Mouse (Mus musculus): ENCODE data around the gene F3.

The F3 gene

GRCm38 (mm10) chr3:121722971-121723844 is at the start of gene F3:
F3 (plus strand) TSS chr3:121723537.
- peak in 1 of 2 experiments; percentile 58 for DNase-seq (ENCODE audit: low spot score in 2 of 2)

GRCm38 (mm10) chr3:121678935-121679334 is 44.4 kb upstream of the F3 start:
- DNase-seq (ENCODE audit: low spot score in 2 of 2) = no peak

GRCm38 (mm10) chr3:121679443-121679842 is 43.9 kb upstream of the F3 start:
- no peak for DNase-seq (ENCODE audit: low spot score in 2 of 2)

GRCm38 (mm10) chr3:121680187-121680586 is 43.1 kb upstream of the F3 start:
- no peak for DNase-seq (ENCODE audit: low spot score in 2 of 2)

GRCm38 (mm10) chr3:121682439-121683411 is 40.6 kb upstream of the F3 start:
- DNase-seq (ENCODE audit: low spot score in 2 of 2) = no peak

- DNase-seq (ENCODE audit: low spot score in 2 of 2) = no peak
Measured at GRCm38 (mm10) chr3:121684552-121684951, 38.8 kb upstream of the F3 start.

GRCm38 (mm10) chr3:121684963-121685362 is 38.4 kb upstream of the F3 start:
- no peak for DNase-seq (ENCODE audit: low spot score in 2 of 2)

- no peak for DNase-seq (ENCODE audit: low spot score in 2 of 2)
Measured at GRCm38 (mm10) chr3:121685985-121686384, 37.4 kb upstream of the F3 start.

- DNase-seq (ENCODE audit: low spot score in 2 of 2) = peak; percentile 32 to 44
Measured at GRCm38 (mm10) chr3:121686408-121686911, 36.9 kb upstream of the F3 start.

GRCm38 (mm10) chr3:121687741-121688140 is 35.6 kb upstream of the F3 start:
- DNase-seq (ENCODE audit: low spot score in 2 of 2) = no peak

GRCm38 (mm10) chr3:121689029-121689428 is 34.3 kb upstream of the F3 start:
- DNase-seq (ENCODE audit: low spot score in 2 of 2) = no peak

- DNase-seq (ENCODE audit: low spot score in 2 of 2) = no peak
Measured at GRCm38 (mm10) chr3:121689697-121690096, 33.6 kb upstream of the F3 start.

GRCm38 (mm10) chr3:121693001-121693730 is 30.2 kb upstream of the F3 start:
- DNase-seq (ENCODE audit: low spot score in 2 of 2) = no peak

GRCm38 (mm10) chr3:121693746-121694145 is 29.6 kb upstream of the F3 start:
- DNase-seq (ENCODE audit: low spot score in 2 of 2) = no peak

- no peak for DNase-seq (ENCODE audit: low spot score in 2 of 2)
Measured at GRCm38 (mm10) chr3:121697169-121697568, 26.2 kb upstream of the F3 start.

- DNase-seq (ENCODE audit: low spot score in 2 of 2) = no peak
Measured at GRCm38 (mm10) chr3:121699401-121699800, 23.9 kb upstream of the F3 start.

GRCm38 (mm10) chr3:121699849-121700248 is 23.5 kb upstream of the F3 start:
- no peak for DNase-seq (ENCODE audit: low spot score in 2 of 2)

- DNase-seq (ENCODE audit: low spot score in 2 of 2) = peak in 1 of 2 experiments; percentile 51
Measured at GRCm38 (mm10) chr3:121700364-121700952, 22.9 kb upstream of the F3 start.

- DNase-seq (ENCODE audit: low spot score in 2 of 2) = no peak
Measured at GRCm38 (mm10) chr3:121703155-121703879, 20.0 kb upstream of the F3 start.

- no peak for DNase-seq (ENCODE audit: low spot score in 2 of 2)
Measured at GRCm38 (mm10) chr3:121703880-121704243, 19.5 kb upstream of the F3 start.
